Mouse (Mus musculus) spleen, adult 2 months (tissue): ENCODE measurements at regions not wholly inside any gene's neighbourhood (a gene's known extent, or its start where the extent isn't known, plus 50 kb on each side); places are given as distances from the start of the nearest gene placed in this dataset.

Experiments
- CTCF ChIP-seq: fragments of 200-500 bp; IDR thresholded peaks from 2 replicates; pipeline ENCODE4 v1.5.1; 2011; ENCODE audit warnings: mild to moderate bottlenecking, inconsistent platforms; ENCODE audit not compliant: insufficient read depth, insufficient read length, insufficient replicate concordance; ENCODE audit errors: extremely low read depth
- POLR2A ChIP-seq: fragments of 200-500 bp; IDR thresholded peaks from 2 replicates; pipeline ENCODE4 v1.6.1; 2011; ENCODE audit warnings: low read depth, low read length, inconsistent platforms

- no peak for TF ChIP-seq CTCF
- TF ChIP-seq POLR2A, result no peak
These were observed 294.9 kb downstream of the Pax1 start for GRCm38 (mm10) chr2:147656667-147657066.
